Mouse (Mus musculus) heart, postnatal 0 days (tissue): ENCODE measurements around the gene Lmntd1. TPM values are rescaled to one million over a fixed set of nuclear protein-coding genes. Genes with fewer than 3 reads are reported as not detected.

Experiments used
- ATAC-seq: fragments of 200-750 bp; cut with Nextera tagmentation; 2 replicates; pipeline ENCODE4 v1.8.0; 2017; ENCODE audit warnings: low read depth, moderate number of reproducible peaks, moderate library complexity; ENCODE audit not compliant: insufficient read depth
- DNase-seq: peaks from one replicate; pipeline ENCODE4 v3.0.0-alpha.2; 2016; ENCODE audit warnings: low spot score
- H3K27ac ChIP-seq: fragments of 300-500 bp; sonication (generic); 2 replicates; pipeline ENCODE4 v1.5.1; 2014; ENCODE audit warnings: low read depth, mild to moderate bottlenecking
- H3K27me3 ChIP-seq: fragments of 300-500 bp; sonication (generic); 2 replicates; pipeline ENCODE4 v1.6.1; 2014; ENCODE audit warnings: low read length, mixed read lengths; ENCODE audit not compliant: control insufficient read depth, insufficient read depth
- H3K36me3 ChIP-seq: fragments of 300-500 bp; sonication (generic); replicated peaks from 2 replicates; pipeline ENCODE4 v1.6.1; 2014; ENCODE audit warnings: low read length, mixed read lengths; ENCODE audit not compliant: control insufficient read depth, insufficient read depth
- H3K4me1 ChIP-seq: fragments of 300-500 bp; sonication (generic); 2 replicates; pipeline ENCODE4 v1.6.1; 2014; ENCODE audit warnings: antibody characterized with exemption; ENCODE audit not compliant: control insufficient read depth, insufficient read depth
- H3K4me2 ChIP-seq: fragments of 300-500 bp; sonication (generic); 2 replicates; pipeline ENCODE4 v1.6.1; 2014; ENCODE audit warnings: low read depth, mild to moderate bottlenecking, low read length, moderate library complexity
- H3K4me3 ChIP-seq: fragments of 300-500 bp; sonication (generic); 2 replicates; pipeline ENCODE4 v1.5.1; 2014; ENCODE audit warnings: low read depth, low read length
- H3K9ac ChIP-seq: fragments of 300-500 bp; sonication (generic); replicated peaks from 2 replicates; pipeline ENCODE4 v1.6.1; 2014; ENCODE audit warnings: low read depth, low read length, mixed read lengths
- H3K9me3 ChIP-seq: fragments of 300-500 bp; sonication (generic); replicated peaks from 2 replicates; pipeline ENCODE4 v1.6.1; 2016; ENCODE audit warnings: low read length; ENCODE audit not compliant: control insufficient read depth
- CTCF ChIP-seq: IDR thresholded peaks from 2 replicates; pipeline ENCODE4 v1.5.1; 2016; ENCODE audit warnings: antibody characterized with exemption, control low read depth, low read depth
- EP300 ChIP-seq: IDR thresholded peaks from 2 replicates; pipeline ENCODE4 v1.6.1; 2016; ENCODE audit warnings: antibody characterized with exemption, low read depth
- WGBS: fragments of 180-500 bp; shearing (Covaris S2); extraction: QIAGEN DNeasy Blood & Tissue Kit; methylation state at CpG from one replicate; pipeline ENCODE4 v1.1.7; 2014; 5-methylcytosine and 5-hydroxymethylcytosine counted together
- polyA plus RNA-seq: library from polyadenylated mRNA; unstranded; fragments of >200 nt; fragmentation: Nextera tagmentation; extraction: Ambion mirVana; gene quantifications from 2 replicates; pipeline ENCODE4 v1.2.1, GENCODE M21; 2015
- total RNA-seq: library from RNA; depleted of rRNA; stranded (reverse); fragments of >200 nt; gene quantifications from 2 replicates; pipeline ENCODE4 v1.2.3, GENCODE M21; 2014; ENCODE audit warnings: low replicate concordance; rRNA removed

The Lmntd1 gene
- 4.5 and 8.1 TPM in 2 replicates for total RNA-seq
- polyA plus RNA-seq = 9.8 and 11.5 TPM in 2 replicates

- H3K4me1 ChIP-seq = no peaks in the 10 kb centered on the region
- no peaks in the 10 kb centered on the region for H3K9me3 ChIP-seq
- ATAC-seq (no peak), DNase-seq (no peak)
- TF ChIP-seq CTCF (no peak), EP300 (no peak)
- H3K9ac ChIP-seq = no peak within 1 kb of the TSS
- WGBS = 67% methylated on average over 7 of the region's 7 CpGs
- H3K27me3 ChIP-seq = no peaks in the 10 kb centered on the region
- H3K27ac ChIP-seq = no peak within 1 kb of the TSS
- no peak within 1 kb of the TSS for H3K4me2 ChIP-seq
- H3K4me3 ChIP-seq = no peak within 1 kb of the TSS
- no peaks in the 10 kb centered on the region for H3K36me3 ChIP-seq
Measured at GRCm38 (mm10) chr6:145614219-145614618, at the start of gene Lmntd1. Lmntd1 (minus strand) TSS chr6:145614319.

GRCm38 (mm10) chr6:145660943-145661342 is 46.8 kb upstream of the Lmntd1 start:
- H3K9me3 ChIP-seq = no peaks in the 10 kb centered on the region; the same call in 1 of the 2 replicates
- H3K27me3 ChIP-seq = no peaks in the 10 kb centered on the region
- H3K4me2 ChIP-seq = no peak overlapping the region
- no peak overlapping the region for H3K4me3 ChIP-seq
- 76% methylated on average over 11 of the region's 11 CpGs for WGBS
- H3K36me3 ChIP-seq = no peaks in the 10 kb centered on the region
- H3K27ac ChIP-seq = no peak overlapping the region
- TF ChIP-seq EP300 = no peak
- no peak for TF ChIP-seq CTCF
- DNase-seq (no peak), ATAC-seq (no peak)
- H3K9ac ChIP-seq = no peak overlapping the region
- H3K4me1 ChIP-seq = no peaks in the 10 kb centered on the region

- 51% methylated on average over 6 of the region's 6 CpGs for WGBS
- no peak for TF ChIP-seq EP300
- no peak for TF ChIP-seq CTCF
- Histone ChIP-seq H3K4me3 (no peak overlapping the region), H3K9me3 (no peaks in the 10 kb centered on the region), H3K4me1 (no peaks in the 10 kb centered on the region), H3K4me2 (no peak overlapping the region), H3K27ac (no peak overlapping the region), H3K36me3 (no peaks in the 10 kb centered on the region), H3K9ac (no peak overlapping the region), H3K27me3 (no peaks in the 10 kb centered on the region)
- no peak for ATAC-seq
- no peak for DNase-seq
Measured at GRCm38 (mm10) chr6:145659116-145659515, 45.0 kb upstream of the Lmntd1 start.

- Histone ChIP-seq H3K36me3 (no peaks in the 10 kb centered on the region), H3K27ac (no peak overlapping the region), H3K4me3 (no peak overlapping the region), H3K27me3 (no peaks in the 10 kb centered on the region), H3K9me3 (no peaks in the 10 kb centered on the region), H3K9ac (no peak overlapping the region), H3K4me2 (no peak overlapping the region), H3K4me1 (no peaks in the 10 kb centered on the region)
- TF ChIP-seq EP300 = no peak
- TF ChIP-seq CTCF = peak; percentile 30
- ATAC-seq (no peak; the same call in 1 of the 2 replicates), DNase-seq (no peak)
- 76% methylated on average over 15 of the region's 15 CpGs for WGBS
Measured at GRCm38 (mm10) chr6:145656740-145657591, 42.8 kb upstream of the Lmntd1 start.

- DNase-seq = no peak
- Histone ChIP-seq H3K4me3 (no peak overlapping the region), H3K4me1 (no peaks in the 10 kb centered on the region), H3K9ac (no peak overlapping the region), H3K9me3 (no peaks in the 10 kb centered on the region), H3K36me3 (no peaks in the 10 kb centered on the region), H3K4me2 (no peak overlapping the region), H3K27me3 (no peaks in the 10 kb centered on the region), H3K27ac (no peak overlapping the region)
- no peak for ATAC-seq
- no peak for TF ChIP-seq EP300
- TF ChIP-seq CTCF = peak; percentile 17; the same call in 1 of the 2 replicates
- WGBS = 95% methylated on average over 1 of the region's 1 CpGs
Measured at GRCm38 (mm10) chr6:145655678-145656077, 41.6 kb upstream of the Lmntd1 start.
